Comparison of ENCODE assay signal across 7 mouse cellular contexts in the genomic region with DNA sequence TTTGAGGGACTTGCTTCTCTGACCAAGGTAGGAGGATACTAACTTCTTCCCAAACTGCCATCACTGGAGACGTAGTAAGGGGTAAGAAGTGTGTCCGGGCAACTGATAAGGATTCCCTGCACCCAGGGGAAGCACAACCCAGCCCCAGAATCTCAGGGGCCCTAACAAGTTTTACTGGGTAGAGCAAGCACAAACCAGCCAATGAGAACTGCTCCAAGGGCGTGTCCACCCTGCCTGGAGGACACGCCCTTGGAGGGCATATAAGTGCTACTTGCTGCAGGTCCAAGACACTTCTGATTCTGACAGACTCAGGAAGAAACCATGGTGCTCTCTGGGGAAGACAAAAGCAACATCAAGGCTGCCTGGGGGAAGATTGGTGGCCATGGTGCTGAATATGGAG. TPM values are rescaled to one million over a fixed set of nuclear protein-coding genes. Genes with fewer than 3 reads are reported as not detected.
DNase-seq lines count a peak whose midpoint lies in the region; ATAC-seq and TF ChIP-seq lines count a peak whose summit lies in the region.
"Not testable (repeated sequence)": the region's sequence is repeated elsewhere in the genome, so short reads cannot be mapped to it uniquely, and the experiment has no call there.

A gene (plus strand): TSS at position 287 of the 400 bp plus-strand sequence.

- H3K9ac ChIP-seq in heart, postnatal 0 days (replicated peaks; ENCODE audit: low read depth, low read length); intestine, postnatal 0 days (ENCODE audit: low read depth, low read length); lung, embryonic 15.5 days; neural tube, embryonic 14.5 days (replicated peaks; ENCODE audit: low read depth, low read length): not testable (repeated sequence)

- not testable (repeated sequence) for H3K9me3 ChIP-seq in embryonic facial prominence, embryonic 10.5 days; heart, postnatal 0 days (replicated peaks; ENCODE audit: control insufficient read depth, low read length); intestine, postnatal 0 days (ENCODE audit: control insufficient read depth); lung, embryonic 15.5 days; neural tube, embryonic 14.5 days (ENCODE audit: control insufficient read depth, low read length)

- H3K27ac ChIP-seq in embryonic facial prominence, embryonic 10.5 days (replicated peaks); gastrocnemius, adult 2 months; heart, postnatal 0 days (ENCODE audit: low read depth); intestine, postnatal 0 days (ENCODE audit: low read depth, low read length); lung, embryonic 15.5 days; neural tube, embryonic 14.5 days (ENCODE audit: low read depth, low read length): not testable (repeated sequence)

- not testable (repeated sequence) for H3K4me3 ChIP-seq in embryonic facial prominence, embryonic 10.5 days; gastrocnemius, adult 2 months; heart, postnatal 0 days (ENCODE audit: low read depth, low read length); intestine, postnatal 0 days (ENCODE audit: low read depth, low read length); lung, embryonic 15.5 days; neural tube, embryonic 14.5 days (ENCODE audit: low read depth, low read length)

- TF ChIP-seq CTCF in gastrocnemius, adult 2 months (IDR thresholded peaks at IDR 0.05); heart, postnatal 0 days (IDR thresholded peaks at IDR 0.05; ENCODE audit: low read depth); intestine, postnatal 0 days (IDR thresholded peaks at IDR 0.05; ENCODE audit: low read depth): not testable (repeated sequence)

- intact Hi-C loops in gastrocnemius, adult 2 months (cut with DNase I); left cerebral cortex, postnatal 25 days (cut with DNase I): not testable (repeated sequence)

- H3K4me1 ChIP-seq in embryonic facial prominence, embryonic 10.5 days; heart, postnatal 0 days (ENCODE audit: control insufficient read depth, insufficient read depth); intestine, postnatal 0 days (replicated peaks; ENCODE audit: control insufficient read depth, insufficient read depth, low read length); lung, embryonic 15.5 days; neural tube, embryonic 14.5 days (ENCODE audit: control insufficient read depth, insufficient read depth, low read length): not testable (repeated sequence)

- DNase-seq in embryonic facial prominence, embryonic 10.5 days (ENCODE audit: low spot score); gastrocnemius, adult 2 months; heart, postnatal 0 days (ENCODE audit: low spot score); left cerebral cortex, postnatal 25 days (ENCODE audit: low spot score in 2 of 2): not testable (repeated sequence)

- not testable (repeated sequence) for TF ChIP-seq EP300 in heart, postnatal 0 days (IDR thresholded peaks at IDR 0.05; ENCODE audit: low read depth)

- WGBS in embryonic facial prominence, embryonic 10.5 days: no CpG with 5 or more reads among the region's 4 CpGs
- no CpG with 5 or more reads among the region's 4 CpGs for WGBS in heart, postnatal 0 days
- no CpG with 5 or more reads among the region's 4 CpGs for WGBS in intestine, postnatal 0 days
- no CpG with 5 or more reads among the region's 4 CpGs for WGBS in lung, embryonic 15.5 days
- no CpG with 5 or more reads among the region's 4 CpGs for WGBS in neural tube, embryonic 14.5 days

- not testable (repeated sequence) for H3K27me3 ChIP-seq in embryonic facial prominence, embryonic 10.5 days (replicated peaks; ENCODE audit: low read depth, poor library complexity, severe bottlenecking); intestine, postnatal 0 days (replicated peaks; ENCODE audit: control insufficient read depth, insufficient read depth, low read length); lung, embryonic 15.5 days; neural tube, embryonic 14.5 days (ENCODE audit: control insufficient read depth, insufficient read depth, low read length)
- peaks cover 11% of the 10 kb centered on the region; the same call in 1 of the 2 replicates for H3K27me3 ChIP-seq in heart, postnatal 0 days (ENCODE audit: control insufficient read depth, insufficient read depth, low read length)

- H3K4me2 ChIP-seq in heart, postnatal 0 days (ENCODE audit: low read depth, low read length); intestine, postnatal 0 days (replicated peaks; ENCODE audit: low read depth); lung, embryonic 15.5 days; neural tube, embryonic 14.5 days (ENCODE audit: low read depth, low read length): not testable (repeated sequence)

- not testable (repeated sequence) for ATAC-seq in heart, postnatal 0 days (ENCODE audit: insufficient read depth, low read depth); neural tube, embryonic 14.5 days (ENCODE audit: low read depth)
- peak; percentile 41; the same call in 1 of the 2 replicates for ATAC-seq in intestine, postnatal 0 days
- ATAC-seq in lung, embryonic 15.5 days (ENCODE audit: borderline replicate concordance, extremely low read depth, low FRiP score, low TSS enrichment): peak; percentile 68; the same call in 1 of the 2 replicates

- not testable (repeated sequence) for H3K36me3 ChIP-seq in embryonic facial prominence, embryonic 10.5 days (replicated peaks); heart, postnatal 0 days (replicated peaks; ENCODE audit: control insufficient read depth, insufficient read depth, low read length); intestine, postnatal 0 days (ENCODE audit: control insufficient read depth, insufficient read depth); lung, embryonic 15.5 days; neural tube, embryonic 14.5 days (ENCODE audit: control insufficient read depth, insufficient read depth, low read length)

RNA-seq across cellular contexts. Expression of the gene that starts here (rescaled TPM):
- 3,087 and 3,755 TPM in 2 replicates for polyA plus RNA-seq in embryonic facial prominence, embryonic 10.5 days (2016; fragmentation: Nextera tagmentation; extraction: Ambion mirVana)
- 100 to 1,000 TPM; 153 to 208 TPM for total RNA-seq in gastrocnemius, adult 2 months (2021)
- 5,955 and 6,390 TPM in 2 replicates for total RNA-seq in heart, postnatal 0 days (2014; rRNA removed; ENCODE audit: low replicate concordance)
- 5,218 and 8,165 TPM in 2 replicates for polyA plus RNA-seq in heart, postnatal 0 days (2015; fragmentation: Nextera tagmentation; extraction: Ambion mirVana)
- polyA plus RNA-seq in intestine, postnatal 0 days (2015; fragmentation: Nextera tagmentation; extraction: Ambion mirVana): 860 and 1,295 TPM in 2 replicates
- total RNA-seq in left cerebral cortex, postnatal 25 days (2021): 100 to 1,000 TPM; 427 to 477 TPM
- 21,194 and 23,046 TPM in 2 replicates for polyA plus RNA-seq in lung, embryonic 15.5 days (2015; fragmentation: Nextera tagmentation; extraction: Ambion mirVana)
- polyA plus RNA-seq in neural tube, embryonic 14.5 days (2014; fragmentation: Nextera tagmentation; extraction: Ambion mirVana): 5,205 and 6,030 TPM in 2 replicates

Comparison
In these comparisons a context has a peak if more than half of its experiments do, and no peak if none do; other contexts are left out.
1. RNA of the gene that starts here (total RNA-seq): 5,955 to 6,390 TPM in heart, postnatal 0 days; 427 to 477 TPM in left cerebral cortex, postnatal 25 days and 153 to 208 TPM in gastrocnemius, adult 2 months; every median in the first group is over 10 times any median in the second.